Mouse (Mus musculus): ENCODE data around the gene 4933430I17Rik.

DNA sequence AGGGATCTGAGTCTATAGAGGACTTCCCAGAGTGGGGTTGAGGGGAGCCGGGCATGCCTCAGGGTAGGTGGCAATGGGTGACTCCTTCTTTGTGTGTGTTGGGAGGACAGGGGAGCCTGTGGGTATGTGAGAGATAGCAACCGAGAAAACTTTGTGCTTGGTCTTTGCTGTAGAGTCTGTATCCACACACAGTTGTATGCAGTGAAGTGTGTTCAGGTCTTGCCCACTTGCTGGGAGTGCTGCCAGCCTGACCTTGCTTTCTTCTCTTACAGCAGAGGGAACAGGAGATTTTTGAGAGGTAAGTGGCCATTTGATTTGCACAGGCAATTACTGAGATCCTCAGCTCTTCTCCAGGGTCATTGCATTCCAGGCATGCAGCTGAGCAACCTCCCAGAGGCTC, 37.3 kb upstream of the 4933430I17Rik start:
- no peak for TF ChIP-seq CTCF (IDR thresholded peaks at IDR 0.05; ENCODE audit: control insufficient read depth, insufficient read depth, insufficient replicate concordance, low read depth, low read length)
- no peak for TF ChIP-seq POLR2A (IDR thresholded peaks at IDR 0.05; ENCODE audit: control insufficient read depth, low read depth, low read length)
